Mouse (Mus musculus): Measurements from ENCODE around the gene Hist1h4h.
"Not testable (repeated sequence)": the region's sequence is repeated elsewhere in the genome, so short reads cannot be mapped to it uniquely, and the experiment has no call there.

The Hist1h4h gene

DNA sequence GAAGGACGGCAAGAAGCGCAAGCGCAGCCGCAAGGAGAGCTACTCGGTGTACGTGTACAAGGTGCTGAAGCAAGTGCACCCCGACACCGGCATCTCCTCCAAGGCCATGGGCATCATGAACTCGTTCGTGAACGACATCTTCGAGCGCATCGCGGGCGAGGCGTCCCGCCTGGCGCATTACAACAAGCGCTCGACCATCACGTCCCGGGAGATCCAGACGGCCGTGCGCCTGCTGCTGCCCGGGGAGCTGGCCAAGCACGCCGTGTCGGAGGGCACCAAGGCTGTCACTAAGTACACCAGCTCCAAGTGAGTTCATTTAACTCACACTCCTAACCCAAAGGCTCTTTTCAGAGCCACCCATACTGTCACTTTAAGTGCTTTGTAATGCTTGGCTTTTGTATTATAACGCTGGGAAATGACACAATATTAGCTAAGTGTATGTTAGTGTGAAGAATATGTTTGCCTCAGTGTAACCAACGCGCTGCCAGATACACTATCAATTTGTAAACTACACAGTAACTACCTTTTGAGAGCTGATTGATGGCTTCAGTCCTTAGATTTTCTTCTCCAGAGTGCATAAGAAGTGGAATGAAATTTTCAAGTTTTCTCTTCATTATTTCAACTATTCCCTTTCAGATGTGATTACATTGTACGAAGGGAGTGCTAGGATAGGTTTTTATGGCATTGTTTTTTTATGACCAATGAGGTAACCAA lies 40.8 kb downstream of the Hist1h4h start:
- H3K27me3 ChIP-seq (ENCODE audit: control insufficient read depth, insufficient read depth, low read length, poor library complexity, severe bottlenecking); H3K36me3 ChIP-seq (ENCODE audit: control insufficient read depth, insufficient read depth, low read length, poor library complexity, severe bottlenecking): not testable (repeated sequence)
- peak; percentile 38 for DNase-seq (ENCODE audit: low read depth, low spot score)

DNA sequence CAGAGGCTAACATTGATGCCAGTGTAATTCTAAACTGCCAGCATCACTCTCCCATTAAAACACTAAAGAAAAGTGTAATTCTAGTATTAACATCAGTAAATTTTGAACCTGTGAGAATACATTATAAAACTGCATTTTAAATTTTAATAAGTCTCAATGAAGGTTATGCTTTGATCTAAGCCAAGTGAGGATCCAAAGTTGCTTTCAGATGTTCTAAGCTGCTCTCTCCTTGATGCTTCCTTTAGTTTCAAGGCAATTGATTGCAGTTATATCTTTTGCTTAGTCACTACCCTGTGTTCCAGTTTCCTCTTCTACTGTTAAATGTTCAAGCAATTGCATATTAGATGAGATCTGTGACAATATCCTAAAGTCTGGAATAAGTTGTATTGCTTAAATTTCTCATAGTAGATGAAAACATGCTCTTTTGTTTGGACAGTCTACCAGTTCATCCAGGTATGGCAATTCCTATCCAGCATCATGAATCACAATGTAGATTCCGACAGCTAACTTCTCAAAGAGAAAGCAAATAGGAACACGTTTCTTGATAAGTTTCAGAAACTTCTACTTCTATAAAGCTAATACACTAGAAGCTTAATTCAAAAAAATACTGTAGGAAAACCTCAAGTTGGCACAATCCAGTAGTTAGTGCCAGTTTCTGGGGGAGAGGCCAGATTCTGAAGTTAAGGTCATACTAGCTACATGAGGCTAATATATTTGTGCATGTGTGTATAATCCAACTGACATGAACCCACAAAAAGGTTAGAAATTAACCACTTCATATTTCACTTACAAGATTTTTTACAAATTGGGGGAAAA lies 41.6 kb downstream of the Hist1h4h start:
- Histone ChIP-seq H3K36me3 (ENCODE audit: control insufficient read depth, insufficient read depth, low read length, poor library complexity, severe bottlenecking) (no peaks in the 10 kb centered on the region), H3K27me3 (ENCODE audit: control insufficient read depth, insufficient read depth, low read length, poor library complexity, severe bottlenecking) (no peaks in the 10 kb centered on the region)
- peak; percentile 13 for DNase-seq (ENCODE audit: low read depth, low spot score)

DNA sequence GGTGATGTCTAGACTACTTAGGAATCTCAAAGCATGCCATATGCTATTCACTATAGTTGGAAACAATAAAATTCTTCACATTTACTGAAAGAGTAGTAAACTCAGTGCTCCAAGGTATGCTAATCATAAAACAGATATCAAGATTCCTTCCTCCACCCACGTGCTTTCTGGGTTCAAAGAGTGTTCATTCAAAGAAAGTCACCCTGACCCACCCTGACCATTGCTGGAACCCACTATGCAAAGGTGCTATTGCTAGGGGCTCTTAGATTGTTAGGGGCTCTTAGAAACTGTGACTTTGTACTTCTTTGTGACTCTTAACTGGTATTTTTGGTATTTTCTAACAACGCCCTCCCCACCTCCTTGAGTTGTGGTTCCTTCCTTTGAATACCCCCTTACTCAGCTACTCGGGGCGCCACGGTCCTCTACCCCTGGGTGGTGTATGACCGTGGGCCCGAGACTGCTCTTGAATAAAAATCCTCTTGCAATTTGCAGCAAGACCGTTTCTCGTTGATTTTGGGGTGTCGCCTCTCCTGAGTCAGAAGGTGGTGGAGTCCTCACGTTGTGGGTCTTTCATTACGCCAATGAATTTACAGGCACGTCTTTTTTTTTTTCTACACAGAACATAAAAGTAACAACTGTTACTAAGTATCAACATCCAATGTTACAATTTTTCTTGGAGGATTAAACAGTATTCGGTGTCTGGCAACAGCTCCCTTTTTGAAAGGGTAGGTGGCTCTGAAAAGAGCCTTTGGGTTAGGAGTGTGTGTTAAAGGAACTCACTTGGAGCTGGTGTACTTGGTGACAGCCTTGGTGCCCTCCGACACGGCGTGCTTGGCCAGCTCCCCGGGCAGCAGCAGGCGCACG lies 42.4 kb downstream of the Hist1h4h start:
- H3K27me3 ChIP-seq (ENCODE audit: control insufficient read depth, insufficient read depth, low read length, poor library complexity, severe bottlenecking); H3K36me3 ChIP-seq (ENCODE audit: control insufficient read depth, insufficient read depth, low read length, poor library complexity, severe bottlenecking): not testable (repeated sequence)
- peak; percentile 30 for DNase-seq (ENCODE audit: low read depth, low spot score)

DNA sequence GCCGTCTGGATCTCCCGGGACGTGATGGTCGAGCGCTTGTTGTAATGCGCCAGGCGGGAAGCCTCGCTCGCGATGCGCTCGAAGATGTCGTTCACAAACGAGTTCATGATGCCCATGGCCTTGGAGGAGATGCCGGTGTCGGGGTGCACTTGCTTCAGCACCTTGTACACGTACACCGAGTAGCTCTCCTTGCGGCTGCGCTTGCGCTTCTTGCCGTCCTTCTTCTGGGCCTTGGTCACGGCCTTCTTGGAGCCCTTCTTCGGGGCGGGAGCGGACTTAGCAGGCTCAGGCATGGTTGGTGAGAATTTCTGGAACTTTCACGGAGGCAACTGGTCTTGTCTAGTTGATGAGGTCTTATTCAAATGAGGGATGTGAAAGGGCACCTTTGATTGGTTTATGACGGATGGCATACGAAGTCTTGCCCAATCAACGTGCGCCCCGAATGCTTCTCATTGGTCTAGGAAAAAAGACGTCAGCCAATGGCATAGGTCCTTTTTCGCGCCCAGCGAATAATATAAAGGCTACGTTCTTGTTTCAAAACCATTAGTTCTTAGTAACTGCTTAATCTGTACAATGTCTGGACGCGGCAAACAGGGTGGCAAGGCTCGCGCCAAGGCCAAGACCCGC lies 43.2 kb downstream of the Hist1h4h start, which contains the start of the genes Hist1h2bf and Hist1h2ad:
TSS of gene Hist1h2bf (minus strand) at position 299 of the 627 bp plus-strand sequence.
TSS of gene Hist1h2ad (plus strand) at position 484 of the 627 bp plus-strand sequence.
- not testable (repeated sequence) for H3K36me3 ChIP-seq (ENCODE audit: control insufficient read depth, insufficient read depth, low read length, poor library complexity, severe bottlenecking); H3K27me3 ChIP-seq (ENCODE audit: control insufficient read depth, insufficient read depth, low read length, poor library complexity, severe bottlenecking)
- DNase-seq (ENCODE audit: low read depth, low spot score) = peak; percentile 98

DNA sequence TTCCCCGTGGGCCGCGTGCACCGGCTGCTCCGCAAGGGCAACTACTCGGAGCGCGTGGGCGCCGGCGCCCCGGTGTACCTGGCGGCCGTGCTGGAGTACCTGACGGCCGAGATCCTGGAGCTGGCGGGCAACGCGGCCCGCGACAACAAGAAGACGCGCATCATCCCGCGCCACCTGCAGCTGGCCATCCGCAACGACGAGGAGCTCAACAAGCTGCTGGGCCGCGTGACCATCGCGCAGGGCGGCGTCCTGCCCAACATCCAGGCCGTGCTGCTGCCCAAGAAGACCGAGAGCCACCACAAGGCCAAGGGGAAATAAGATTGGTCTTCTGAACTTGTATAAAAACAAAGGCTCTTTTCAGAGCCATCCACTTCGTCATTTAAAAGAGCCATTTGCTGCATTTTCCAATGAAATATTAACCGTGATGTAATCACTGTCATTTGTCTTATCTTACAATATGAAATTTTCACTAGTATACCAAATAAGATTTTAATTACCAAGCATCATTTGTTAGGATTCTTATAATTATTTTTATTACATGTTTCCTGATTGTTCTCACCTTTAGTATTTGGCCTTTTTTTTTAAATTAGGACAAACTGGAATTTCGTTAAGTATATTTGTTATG lies 43.8 kb downstream of the Hist1h4h start:
- H3K27me3 ChIP-seq (ENCODE audit: control insufficient read depth, insufficient read depth, low read length, poor library complexity, severe bottlenecking); H3K36me3 ChIP-seq (ENCODE audit: control insufficient read depth, insufficient read depth, low read length, poor library complexity, severe bottlenecking): not testable (repeated sequence)
- DNase-seq (ENCODE audit: low read depth, low spot score) = peak; percentile 50

DNA sequence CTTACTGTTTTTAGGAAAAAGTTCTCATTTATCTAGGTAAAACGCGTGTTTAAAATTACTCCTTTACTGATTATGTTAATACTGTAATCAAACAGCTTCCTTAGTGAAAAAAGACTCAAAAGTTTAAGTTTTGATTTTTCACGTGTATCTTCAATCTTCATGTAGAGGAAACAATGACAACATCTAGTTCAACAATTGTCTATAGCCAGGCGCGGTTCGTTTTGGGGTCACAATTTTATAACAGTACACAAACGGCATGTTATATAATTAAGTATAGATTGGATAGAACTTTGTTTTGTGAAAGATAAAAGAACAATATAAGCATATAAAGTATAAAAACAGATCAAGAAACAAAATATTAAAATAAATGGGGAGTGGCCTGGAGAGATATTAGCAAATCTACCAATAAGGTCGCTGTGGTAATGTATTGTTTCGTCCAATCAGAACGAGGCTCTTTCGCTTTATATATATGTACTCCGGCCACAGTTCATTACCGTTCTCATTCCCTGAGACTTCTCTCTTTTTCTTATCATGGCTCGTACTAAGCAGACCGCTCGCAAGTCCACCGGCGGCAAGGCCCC lies 44.5 kb downstream of the Hist1h4h start, which contains the start of gene Hist1h3d:
TSS of gene Hist1h3d (plus strand) at position 493 of the 581 bp plus-strand sequence.
- Histone ChIP-seq H3K36me3 (ENCODE audit: control insufficient read depth, insufficient read depth, low read length, poor library complexity, severe bottlenecking) (no peaks in the 10 kb centered on the region), H3K27me3 (ENCODE audit: control insufficient read depth, insufficient read depth, low read length, poor library complexity, severe bottlenecking) (no peaks in the 10 kb centered on the region)
- peak; percentile 92 for DNase-seq (ENCODE audit: low read depth, low spot score)

DNA sequence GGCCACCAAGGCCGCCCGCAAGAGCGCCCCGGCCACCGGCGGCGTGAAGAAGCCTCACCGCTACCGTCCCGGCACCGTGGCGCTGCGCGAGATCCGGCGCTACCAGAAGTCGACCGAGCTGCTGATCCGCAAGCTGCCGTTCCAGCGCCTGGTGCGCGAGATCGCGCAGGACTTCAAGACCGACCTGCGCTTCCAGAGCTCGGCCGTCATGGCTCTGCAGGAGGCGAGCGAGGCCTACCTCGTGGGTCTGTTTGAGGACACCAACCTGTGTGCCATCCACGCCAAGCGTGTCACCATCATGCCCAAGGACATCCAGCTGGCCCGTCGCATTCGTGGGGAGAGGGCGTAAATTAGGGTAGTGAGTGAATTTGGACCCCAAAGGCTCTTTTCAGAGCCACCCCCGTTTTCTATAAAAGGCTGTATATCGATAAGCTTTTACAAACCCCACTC lies 45.0 kb downstream of the Hist1h4h start:
- peak; percentile 18 for DNase-seq (ENCODE audit: low read depth, low spot score)
- H3K36me3 ChIP-seq (ENCODE audit: control insufficient read depth, insufficient read depth, low read length, poor library complexity, severe bottlenecking); H3K27me3 ChIP-seq (ENCODE audit: control insufficient read depth, insufficient read depth, low read length, poor library complexity, severe bottlenecking): not testable (repeated sequence)

DNA sequence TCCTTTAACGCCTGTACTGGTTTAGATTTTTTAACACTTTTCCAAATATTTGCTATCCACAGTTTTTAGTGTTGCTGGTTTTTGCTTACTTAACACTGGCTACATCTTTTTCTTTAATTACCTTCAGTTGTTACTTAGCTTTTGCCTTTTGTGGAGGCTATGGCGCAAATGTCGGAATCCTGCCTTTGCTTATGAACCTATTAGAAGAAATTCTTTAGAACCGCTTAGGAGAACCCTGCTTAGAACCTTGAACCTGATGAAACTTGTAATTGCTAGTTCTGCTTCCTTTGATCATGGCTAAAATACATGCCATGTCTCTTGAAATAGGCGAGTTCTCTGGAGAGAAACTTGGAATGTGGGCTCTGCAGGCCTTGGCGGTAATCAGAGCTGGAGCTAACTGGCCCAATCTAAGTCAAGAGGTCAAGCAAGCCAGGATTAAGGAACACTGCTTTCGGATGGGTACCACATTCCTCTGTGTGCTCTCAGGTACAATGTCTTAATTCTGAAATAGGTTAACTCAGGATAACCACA lies 45.6 kb downstream of the Hist1h4h start:
- Histone ChIP-seq H3K36me3 (ENCODE audit: control insufficient read depth, insufficient read depth, low read length, poor library complexity, severe bottlenecking) (no peaks in the 10 kb centered on the region), H3K27me3 (ENCODE audit: control insufficient read depth, insufficient read depth, low read length, poor library complexity, severe bottlenecking) (no peaks in the 10 kb centered on the region)
- no peak for DNase-seq (ENCODE audit: low read depth, low spot score)

DNA sequence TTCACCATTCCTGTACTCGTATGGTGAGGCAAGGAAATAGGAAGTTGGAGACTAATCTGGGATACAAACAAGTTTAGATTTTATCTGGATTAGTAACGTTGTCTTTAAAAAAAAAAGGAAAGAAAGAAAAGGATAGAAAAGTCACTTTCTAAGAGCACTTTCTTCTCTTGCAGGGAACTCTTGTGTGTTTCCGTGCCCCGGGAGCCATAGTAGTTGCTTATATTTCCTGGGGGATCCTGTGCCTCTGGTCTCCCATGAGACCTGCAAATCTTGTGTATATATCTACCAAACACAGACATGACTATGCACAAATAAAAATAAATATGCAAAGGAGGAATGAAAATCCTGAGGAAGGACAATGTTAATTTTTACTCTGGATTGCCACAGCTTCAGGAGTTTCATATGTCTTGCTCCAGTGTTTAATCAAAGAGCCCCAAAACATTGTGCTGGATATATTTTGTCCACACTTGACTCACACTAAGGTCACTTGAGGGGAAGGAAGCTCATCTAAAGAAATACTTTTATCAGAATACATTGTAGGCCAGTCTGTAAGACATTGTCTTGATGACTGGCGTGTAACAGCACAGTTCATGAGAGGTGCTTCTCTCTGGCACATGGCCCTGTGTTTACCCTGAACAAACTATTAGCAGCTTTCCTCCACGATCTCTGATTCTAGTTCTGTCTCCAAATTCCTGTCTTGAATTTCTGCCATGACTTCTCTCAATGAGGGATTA lies 46.2 kb downstream of the Hist1h4h start:
- no peak for DNase-seq (ENCODE audit: low read depth, low spot score)
- no peaks in the 10 kb centered on the region for H3K36me3 ChIP-seq (ENCODE audit: control insufficient read depth, insufficient read depth, low read length, poor library complexity, severe bottlenecking)
- H3K27me3 ChIP-seq (ENCODE audit: control insufficient read depth, insufficient read depth, low read length, poor library complexity, severe bottlenecking) = no peaks in the 10 kb centered on the region

DNA sequence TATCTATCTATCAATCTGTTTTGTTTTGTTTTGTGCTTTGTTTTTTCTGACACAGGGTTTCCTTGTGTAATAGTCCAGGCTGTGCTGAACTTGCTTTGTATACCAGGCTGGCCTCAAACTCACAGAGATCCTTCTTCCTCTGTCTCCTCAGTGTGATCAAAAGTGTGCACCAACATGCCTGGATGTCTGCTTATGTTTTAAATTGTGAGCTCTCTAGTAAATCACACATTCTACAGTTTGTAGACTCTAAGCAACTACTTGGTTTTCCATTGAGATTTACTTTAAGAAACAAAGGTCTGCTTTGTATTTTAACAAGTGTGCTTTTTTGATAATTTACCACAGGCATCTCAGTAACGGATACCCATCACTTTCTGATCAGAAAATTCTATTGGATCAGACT lies 47.0 kb downstream of the Hist1h4h start:
- no peak for DNase-seq (ENCODE audit: low read depth, low spot score)
- Histone ChIP-seq H3K27me3 (ENCODE audit: control insufficient read depth, insufficient read depth, low read length, poor library complexity, severe bottlenecking) (no peaks in the 10 kb centered on the region), H3K36me3 (ENCODE audit: control insufficient read depth, insufficient read depth, low read length, poor library complexity, severe bottlenecking) (no peaks in the 10 kb centered on the region)
